Mouse (Mus musculus): ENCODE data around the gene Fam104a. TPM values are rescaled to one million over a fixed set of nuclear protein-coding genes. Genes with fewer than 3 reads are reported as not detected.

Fam104a gene
- total and polyA plus RNA-seq, 2 experiments from 2014 or later: 23.3 to 33.6 TPM

DNA sequence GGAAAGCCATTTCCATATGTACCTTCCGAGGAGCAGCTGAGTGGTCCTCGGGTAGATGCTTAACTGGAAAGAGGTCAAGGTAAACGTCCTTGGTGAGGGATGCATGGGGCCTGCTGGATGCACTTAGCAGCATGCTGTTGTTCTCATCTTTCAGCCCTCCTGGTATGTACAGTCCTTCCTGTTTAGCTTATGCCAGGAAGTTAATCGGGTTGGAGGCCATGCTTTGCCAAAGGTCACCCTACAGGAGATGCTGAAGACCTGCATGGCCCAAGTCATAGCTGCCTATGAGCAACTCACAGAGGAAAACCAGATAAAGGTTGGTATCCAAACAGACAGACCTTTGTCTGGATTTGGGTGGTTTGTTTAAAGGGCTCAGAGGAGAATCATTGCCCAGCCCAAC is 26.7 kb downstream of the Fam104a start:
- Histone ChIP-seq H3K9ac (replicated peaks; ENCODE audit: low read depth, low read length) (no peak overlapping the region), H3K4me1 (ENCODE audit: control insufficient read depth, insufficient read depth) (no peaks in the 10 kb centered on the region), H3K27me3 (ENCODE audit: control insufficient read depth, insufficient read depth, low read length) (no peaks in the 10 kb centered on the region), H3K4me2 (ENCODE audit: low read depth, low read length) (no peak overlapping the region), H3K9me3 (replicated peaks; ENCODE audit: control insufficient read depth, low read length) (no peaks in the 10 kb centered on the region), H3K27ac (ENCODE audit: low read depth) (no peak overlapping the region), H3K36me3 (replicated peaks; ENCODE audit: control insufficient read depth, insufficient read depth, low read length) (peaks cover 96% of the 10 kb centered on the region), H3K4me3 (ENCODE audit: low read depth, low read length) (no peak overlapping the region)
- ATAC-seq (ENCODE audit: insufficient read depth, low read depth): no peak
- WGBS: 67% methylated on average over 4 of the region's 4 CpGs
- TF ChIP-seq EP300 (IDR thresholded peaks at IDR 0.05; ENCODE audit: low read depth) (no peak), CTCF (IDR thresholded peaks at IDR 0.05; ENCODE audit: low read depth) (no peak)
- no peak for DNase-seq (ENCODE audit: low spot score)

DNA sequence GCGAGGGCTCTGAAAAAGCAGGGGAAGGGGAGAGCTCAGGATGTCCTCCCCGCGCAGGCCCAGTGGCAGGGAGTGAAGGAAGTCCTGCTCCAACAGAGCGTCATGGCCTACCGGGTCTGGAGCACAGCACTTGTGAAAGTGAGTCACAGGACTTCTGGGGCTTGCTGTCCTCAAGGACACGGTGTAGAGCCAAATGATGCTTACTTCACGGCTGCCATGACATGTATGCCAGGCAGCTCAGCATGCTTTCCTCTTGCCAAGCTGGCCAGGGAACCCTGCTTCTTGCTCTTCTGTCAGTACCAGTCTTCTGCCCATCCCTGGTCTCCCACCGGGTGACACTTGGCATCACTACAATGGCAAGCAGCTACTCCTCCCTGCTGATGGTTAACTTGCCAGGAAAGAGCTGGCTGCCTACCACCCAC is 27.4 kb downstream of the Fam104a start:
- DNase-seq (ENCODE audit: low spot score) (no peak), ATAC-seq (ENCODE audit: insufficient read depth, low read depth) (no peak)
- Histone ChIP-seq H3K4me3 (ENCODE audit: low read depth, low read length) (no peak overlapping the region), H3K9me3 (replicated peaks; ENCODE audit: control insufficient read depth, low read length) (no peaks in the 10 kb centered on the region), H3K27me3 (ENCODE audit: control insufficient read depth, insufficient read depth, low read length) (no peaks in the 10 kb centered on the region), H3K36me3 (replicated peaks; ENCODE audit: control insufficient read depth, insufficient read depth, low read length) (peaks cover 94% of the 10 kb centered on the region), H3K4me1 (ENCODE audit: control insufficient read depth, insufficient read depth) (no peaks in the 10 kb centered on the region), H3K4me2 (ENCODE audit: low read depth, low read length) (no peak overlapping the region), H3K27ac (ENCODE audit: low read depth) (no peak overlapping the region), H3K9ac (replicated peaks; ENCODE audit: low read depth, low read length) (no peak overlapping the region)
- 81% methylated on average over 8 of the region's 8 CpGs for WGBS
- TF ChIP-seq EP300 (IDR thresholded peaks at IDR 0.05; ENCODE audit: low read depth) (no peak), CTCF (IDR thresholded peaks at IDR 0.05; ENCODE audit: low read depth) (no peak)

- Histone ChIP-seq H3K36me3 (replicated peaks; ENCODE audit: control insufficient read depth, insufficient read depth, low read length) (peaks cover 80% of the 10 kb centered on the region), H3K4me1 (ENCODE audit: control insufficient read depth, insufficient read depth) (no peaks in the 10 kb centered on the region), H3K4me3 (ENCODE audit: low read depth, low read length) (no peak overlapping the region), H3K27ac (ENCODE audit: low read depth) (no peak overlapping the region), H3K9me3 (replicated peaks; ENCODE audit: control insufficient read depth, low read length) (no peaks in the 10 kb centered on the region), H3K9ac (replicated peaks; ENCODE audit: low read depth, low read length) (no peak overlapping the region), H3K4me2 (ENCODE audit: low read depth, low read length) (no peak overlapping the region), H3K27me3 (ENCODE audit: control insufficient read depth, insufficient read depth, low read length) (no peaks in the 10 kb centered on the region)
- TF ChIP-seq CTCF (IDR thresholded peaks at IDR 0.05; ENCODE audit: low read depth) (no peak), EP300 (IDR thresholded peaks at IDR 0.05; ENCODE audit: low read depth) (no peak)
- WGBS: 80% methylated on average over 18 of the region's 18 CpGs
- ATAC-seq (ENCODE audit: insufficient read depth, low read depth) (no peak), DNase-seq (ENCODE audit: low spot score) (no peak)
Observed at GRCm38 (mm10) chr11:113654561-113655270, 29.2 kb downstream of the Fam104a start.

GRCm38 (mm10) chr11:113654105-113654504 is 29.9 kb downstream of the Fam104a start:
- H3K4me3 ChIP-seq (ENCODE audit: low read depth, low read length): no peak overlapping the region
- TF ChIP-seq CTCF (IDR thresholded peaks at IDR 0.05; ENCODE audit: low read depth): no peak
- DNase-seq (ENCODE audit: low spot score) (no peak), ATAC-seq (ENCODE audit: insufficient read depth, low read depth) (no peak)
- H3K36me3 ChIP-seq (replicated peaks; ENCODE audit: control insufficient read depth, insufficient read depth, low read length): peaks cover 73% of the 10 kb centered on the region
- no peak overlapping the region for H3K4me2 ChIP-seq (ENCODE audit: low read depth, low read length)
- no peaks in the 10 kb centered on the region for H3K9me3 ChIP-seq (replicated peaks; ENCODE audit: control insufficient read depth, low read length)
- WGBS: 90% methylated on average over 15 of the region's 15 CpGs
- H3K4me1 ChIP-seq (ENCODE audit: control insufficient read depth, insufficient read depth): no peaks in the 10 kb centered on the region
- H3K27ac ChIP-seq (ENCODE audit: low read depth): no peak overlapping the region
- H3K9ac ChIP-seq (replicated peaks; ENCODE audit: low read depth, low read length): no peak overlapping the region
- H3K27me3 ChIP-seq (ENCODE audit: control insufficient read depth, insufficient read depth, low read length): no peaks in the 10 kb centered on the region

- DNase-seq (ENCODE audit: low spot score) (no peak), ATAC-seq (ENCODE audit: insufficient read depth, low read depth) (no peak)
- H3K36me3 ChIP-seq (replicated peaks; ENCODE audit: control insufficient read depth, insufficient read depth, low read length): peaks cover 58% of the 10 kb centered on the region
- H3K4me1 ChIP-seq (ENCODE audit: control insufficient read depth, insufficient read depth): peaks cover 7% of the 10 kb centered on the region; the same call in 1 of the 2 replicates
- H3K9me3 ChIP-seq (replicated peaks; ENCODE audit: control insufficient read depth, low read length): no peaks in the 10 kb centered on the region
- H3K27me3 ChIP-seq (ENCODE audit: control insufficient read depth, insufficient read depth, low read length): no peaks in the 10 kb centered on the region
- H3K4me2 ChIP-seq (ENCODE audit: low read depth, low read length): no peak overlapping the region
- TF ChIP-seq EP300 (IDR thresholded peaks at IDR 0.05; ENCODE audit: low read depth) (no peak), CTCF (IDR thresholded peaks at IDR 0.05; ENCODE audit: low read depth) (no peak)
- H3K4me3 ChIP-seq (ENCODE audit: low read depth, low read length): no peak overlapping the region
- no peak overlapping the region for H3K9ac ChIP-seq (replicated peaks; ENCODE audit: low read depth, low read length)
- H3K27ac ChIP-seq (ENCODE audit: low read depth): no peak overlapping the region
- WGBS: 95% methylated on average over 6 of the region's 6 CpGs
Observed at GRCm38 (mm10) chr11:113652516-113652915, 31.4 kb downstream of the Fam104a start.

DNA sequence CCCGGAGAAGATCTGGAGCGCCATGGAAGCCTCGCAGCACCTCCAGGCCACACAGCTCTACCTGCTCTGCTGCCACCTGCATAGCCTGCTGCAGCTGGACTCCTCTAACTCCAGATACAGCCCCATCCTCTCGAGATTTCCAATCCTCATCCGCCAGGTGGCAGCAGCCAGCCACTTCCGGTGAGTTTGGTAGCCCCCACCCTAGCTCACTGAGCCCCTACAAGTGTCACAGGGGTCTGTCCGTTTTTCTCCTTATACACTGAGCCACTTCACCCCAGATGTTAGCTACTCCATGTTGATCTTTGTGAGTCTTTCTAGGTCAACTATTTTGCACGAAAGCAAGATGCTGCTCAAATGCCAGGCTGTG is 32.1 kb downstream of the Fam104a start:
- H3K4me1 ChIP-seq (ENCODE audit: control insufficient read depth, insufficient read depth): peaks cover 7% of the 10 kb centered on the region; the same call in 1 of the 2 replicates
- no peak overlapping the region for H3K4me3 ChIP-seq (ENCODE audit: low read depth, low read length)
- H3K4me2 ChIP-seq (ENCODE audit: low read depth, low read length): no peak overlapping the region
- no peak for ATAC-seq (ENCODE audit: insufficient read depth, low read depth)
- no peak overlapping the region for H3K27ac ChIP-seq (ENCODE audit: low read depth)
- no peak overlapping the region for H3K9ac ChIP-seq (replicated peaks; ENCODE audit: low read depth, low read length)
- no peak for DNase-seq (ENCODE audit: low spot score)
- no peaks in the 10 kb centered on the region for H3K9me3 ChIP-seq (replicated peaks; ENCODE audit: control insufficient read depth, low read length)
- TF ChIP-seq EP300 (IDR thresholded peaks at IDR 0.05; ENCODE audit: low read depth) (no peak), CTCF (IDR thresholded peaks at IDR 0.05; ENCODE audit: low read depth) (peak; percentile 46)
- no peaks in the 10 kb centered on the region for H3K27me3 ChIP-seq (ENCODE audit: control insufficient read depth, insufficient read depth, low read length)
- H3K36me3 ChIP-seq (replicated peaks; ENCODE audit: control insufficient read depth, insufficient read depth, low read length): peaks cover 51% of the 10 kb centered on the region
- WGBS: 49% methylated on average over 8 of the region's 8 CpGs

All from heart, postnatal 0 days (tissue).